Mouse (Mus musculus): ENCODE results near the gene Ctxn1. TPM values are rescaled to one million over a fixed set of nuclear protein-coding genes. Genes with fewer than 3 reads are reported as not detected.

Gene Ctxn1
- total and polyA plus RNA-seq, 2 experiments from 2014 or later: 99.4 to 240 TPM

- Histone ChIP-seq H3K4me3 (ENCODE audit: low read length) (peak within 1 kb of the TSS; percentile 68), H3K9ac (replicated peaks; ENCODE audit: low read length) (peak within 1 kb of the TSS; percentile 86), H3K27ac (peak within 1 kb of the TSS; percentile 95), H3K4me1 (ENCODE audit: insufficient read depth, low read length) (peaks cover 22% of the 10 kb centered on the region), H3K27me3 (ENCODE audit: insufficient read depth, low read length) (no peaks in the 10 kb centered on the region), H3K9me3 (ENCODE audit: low read length) (no peaks in the 10 kb centered on the region), H3K36me3 (ENCODE audit: insufficient read depth, low read length) (no peaks in the 10 kb centered on the region; the same call in 1 of the 2 replicates), H3K4me2 (ENCODE audit: low read depth, low read length) (peak within 1 kb of the TSS; percentile 81)
- peak; percentile 93 for ATAC-seq
- WGBS: 1% methylated on average over 44 of the region's 44 CpGs
- peak; percentile 91 for DNase-seq (ENCODE audit: low spot score)
- TF ChIP-seq CTCF (IDR thresholded peaks at IDR 0.05; ENCODE audit: low read depth): no peak
Observed at GRCm38 (mm10) chr8:4216791-4217621, 42.1 kb downstream of the Ctxn1 start, which contains the start of gene Prr36. Prr36 (minus strand) TSS chr8:4217459.

- WGBS: 5% methylated on average over 18 of the region's 18 CpGs
- Histone ChIP-seq H3K9me3 (ENCODE audit: low read length) (no peaks in the 10 kb centered on the region), H3K36me3 (ENCODE audit: insufficient read depth, low read length) (no peaks in the 10 kb centered on the region; the same call in 1 of the 2 replicates), H3K27me3 (ENCODE audit: insufficient read depth, low read length) (no peaks in the 10 kb centered on the region), H3K9ac (replicated peaks; ENCODE audit: low read length) (peak overlapping the region; percentile 86), H3K4me2 (ENCODE audit: low read depth, low read length) (peak overlapping the region; percentile 81), H3K4me3 (ENCODE audit: low read length) (peak overlapping the region; percentile 68), H3K4me1 (ENCODE audit: insufficient read depth, low read length) (peaks cover 22% of the 10 kb centered on the region), H3K27ac (peak overlapping the region; percentile 95)
- DNase-seq (ENCODE audit: low spot score): no peak
- TF ChIP-seq CTCF (IDR thresholded peaks at IDR 0.05; ENCODE audit: low read depth): no peak
- peak; percentile 1; the same call in 1 of the 2 replicates for ATAC-seq
Observed at GRCm38 (mm10) chr8:4216296-4216695, 42.8 kb downstream of the Ctxn1 start.

- 18% methylated on average over 33 of the region's 33 CpGs for WGBS
- H3K4me2 ChIP-seq (ENCODE audit: low read depth, low read length): peak overlapping the region; percentile 86
- H3K36me3 ChIP-seq (ENCODE audit: insufficient read depth, low read length): peaks cover 7% of the 10 kb centered on the region; the same call in 1 of the 2 replicates
- DNase-seq (ENCODE audit: low spot score): peak; percentile 35
- peaks cover 22% of the 10 kb centered on the region for H3K4me1 ChIP-seq (ENCODE audit: insufficient read depth, low read length)
- H3K27ac ChIP-seq: peak overlapping the region; percentile 49; the same call in 1 of the 2 replicates
- no peak for TF ChIP-seq CTCF (IDR thresholded peaks at IDR 0.05; ENCODE audit: low read depth)
- H3K9me3 ChIP-seq (ENCODE audit: low read length): no peaks in the 10 kb centered on the region
- 0 out of 2 replicates have a peak, but pooled peaks have one; percentile 1 for ATAC-seq
- no peaks in the 10 kb centered on the region for H3K27me3 ChIP-seq (ENCODE audit: insufficient read depth, low read length)
- H3K4me3 ChIP-seq (ENCODE audit: low read length): peak overlapping the region; percentile 43
- H3K9ac ChIP-seq (replicated peaks; ENCODE audit: low read length): no peak overlapping the region; the same call in 1 of the 2 replicates
Observed at GRCm38 (mm10) chr8:4214006-4214980, 44.8 kb downstream of the Ctxn1 start.

- peak overlapping the region; percentile 49 for H3K27ac ChIP-seq
- H3K4me2 ChIP-seq (ENCODE audit: low read depth, low read length): peak overlapping the region; percentile 86
- ATAC-seq (peak; percentile 4; the same call in 1 of the 2 replicates), DNase-seq (ENCODE audit: low spot score) (peak; percentile 60)
- TF ChIP-seq CTCF (IDR thresholded peaks at IDR 0.05; ENCODE audit: low read depth): no peak
- H3K9ac ChIP-seq (replicated peaks; ENCODE audit: low read length): peak overlapping the region; percentile 50
- peak overlapping the region; percentile 43 for H3K4me3 ChIP-seq (ENCODE audit: low read length)
- H3K27me3 ChIP-seq (ENCODE audit: insufficient read depth, low read length): no peaks in the 10 kb centered on the region
- peaks cover 7% of the 10 kb centered on the region; the same call in 1 of the 2 replicates for H3K36me3 ChIP-seq (ENCODE audit: insufficient read depth, low read length)
- no peaks in the 10 kb centered on the region for H3K9me3 ChIP-seq (ENCODE audit: low read length)
- 7% methylated on average over 18 of the region's 18 CpGs for WGBS
- H3K4me1 ChIP-seq (ENCODE audit: insufficient read depth, low read length): peaks cover 22% of the 10 kb centered on the region
Observed at GRCm38 (mm10) chr8:4213210-4214005, 45.7 kb downstream of the Ctxn1 start.

GRCm38 (mm10) chr8:4212809-4213209 lies 46.3 kb downstream of the Ctxn1 start:
- Histone ChIP-seq H3K27me3 (ENCODE audit: insufficient read depth, low read length) (no peaks in the 10 kb centered on the region), H3K9me3 (ENCODE audit: low read length) (no peaks in the 10 kb centered on the region), H3K27ac (peak overlapping the region; percentile 49), H3K36me3 (ENCODE audit: insufficient read depth, low read length) (peaks cover 7% of the 10 kb centered on the region; the same call in 1 of the 2 replicates), H3K9ac (replicated peaks; ENCODE audit: low read length) (peak overlapping the region; percentile 50), H3K4me3 (ENCODE audit: low read length) (peak overlapping the region; percentile 43), H3K4me2 (ENCODE audit: low read depth, low read length) (peak overlapping the region; percentile 86), H3K4me1 (ENCODE audit: insufficient read depth, low read length) (peaks cover 22% of the 10 kb centered on the region)
- TF ChIP-seq CTCF (IDR thresholded peaks at IDR 0.05; ENCODE audit: low read depth): no peak
- DNase-seq (ENCODE audit: low spot score) (peak; percentile 52), ATAC-seq (peak; percentile 3; the same call in 1 of the 2 replicates)
- 2% methylated on average over 25 of the region's 25 CpGs for WGBS
